Mouse (Mus musculus): ENCODE measurements around the gene Mcts1.

DNA sequence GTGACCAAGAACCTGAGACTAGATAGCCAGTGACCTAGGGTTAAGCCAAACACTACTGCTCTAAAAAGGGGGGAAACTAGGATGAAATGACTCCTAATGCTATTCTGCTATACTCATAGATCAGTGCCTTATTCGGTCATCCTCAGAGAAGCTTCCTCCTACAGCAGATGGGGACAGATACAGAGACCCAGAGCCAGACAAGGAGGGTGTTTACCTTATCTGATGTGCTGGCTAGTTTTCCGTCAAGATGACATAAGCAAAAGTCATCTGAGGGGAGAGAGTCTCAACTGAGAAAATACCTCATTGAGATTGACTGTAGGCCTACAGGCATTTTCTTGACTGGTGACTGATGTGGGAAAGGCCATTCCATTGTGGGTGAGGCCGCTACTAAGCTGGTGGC, 8.6 kb upstream of the Mcts1 start:
- no peak for TF ChIP-seq EP300 (optimal IDR thresholded peaks at IDR 0.05)
- TF ChIP-seq CTCF (IDR thresholded peaks at IDR 0.05; ENCODE audit: low read depth): no peak

Measured in stomach, postnatal 0 days (tissue).